Mouse (Mus musculus): ENCODE results near the gene Vmn1r196.
"Not testable (repeated sequence)": the region's sequence is repeated elsewhere in the genome, so short reads cannot be mapped to it uniquely, and the experiment has no call there.

Gene Vmn1r196

GRCm38 (mm10) chr13:22289620-22290019, at the start of gene Vmn1r196:
Gene Vmn1r196, plus strand, starts transcription at chr13:22289920.
- DNase-seq (ENCODE audit: low read depth, low spot score): no peak

- no peak for DNase-seq (ENCODE audit: low read depth, low spot score)
These were observed 45.8 kb upstream of the Vmn1r196 start, which contains the start of gene Vmn1r194 for GRCm38 (mm10) chr13:22243915-22244314. Gene Vmn1r194, plus strand, starts transcription at chr13:22244215.

GRCm38 (mm10) chr13:22270222-22270621, 19.5 kb upstream of the Vmn1r196 start, which contains the start of gene Vmn1r195:
Gene Vmn1r195, plus strand, starts transcription at chr13:22270522.
- not testable (repeated sequence) for DNase-seq (ENCODE audit: low read depth, low spot score)

GRCm38 (mm10) chr13:22271721-22272120, 18.0 kb upstream of the Vmn1r196 start:
- DNase-seq (ENCODE audit: low read depth, low spot score): no peak

- no peak for DNase-seq (ENCODE audit: low read depth, low spot score)
These were observed 5.1 kb upstream of the Vmn1r196 start for GRCm38 (mm10) chr13:22284578-22284977.

- DNase-seq (ENCODE audit: low read depth, low spot score): not testable (repeated sequence)
These were observed 18.4 kb downstream of the Vmn1r196 start for GRCm38 (mm10) chr13:22308075-22308474.

- no peak for DNase-seq (ENCODE audit: low read depth, low spot score)
These were observed 25.6 kb downstream of the Vmn1r196 start for GRCm38 (mm10) chr13:22315361-22315760.

- no peak for DNase-seq (ENCODE audit: low read depth, low spot score)
These were observed 27.6 kb downstream of the Vmn1r196 start for GRCm38 (mm10) chr13:22317366-22317765.

- no peak for DNase-seq (ENCODE audit: low read depth, low spot score)
These were observed 30.4 kb downstream of the Vmn1r196 start for GRCm38 (mm10) chr13:22320091-22320490.

- DNase-seq (ENCODE audit: low read depth, low spot score): no peak
These were observed 34.6 kb downstream of the Vmn1r196 start, which contains the start of gene Vmn1r197 for GRCm38 (mm10) chr13:22324289-22324688. Gene Vmn1r197, plus strand, starts transcription at chr13:22324589.

GRCm38 (mm10) chr13:22333269-22333668, 43.5 kb downstream of the Vmn1r196 start:
- no peak for DNase-seq (ENCODE audit: low read depth, low spot score)

- DNase-seq (ENCODE audit: low read depth, low spot score): no peak
These were observed 45.8 kb downstream of the Vmn1r196 start for GRCm38 (mm10) chr13:22335565-22335964.

Data from 3T3-L1 (cell line).